Mouse (Mus musculus): ENCODE measurements around the gene Prkn.

DNA sequence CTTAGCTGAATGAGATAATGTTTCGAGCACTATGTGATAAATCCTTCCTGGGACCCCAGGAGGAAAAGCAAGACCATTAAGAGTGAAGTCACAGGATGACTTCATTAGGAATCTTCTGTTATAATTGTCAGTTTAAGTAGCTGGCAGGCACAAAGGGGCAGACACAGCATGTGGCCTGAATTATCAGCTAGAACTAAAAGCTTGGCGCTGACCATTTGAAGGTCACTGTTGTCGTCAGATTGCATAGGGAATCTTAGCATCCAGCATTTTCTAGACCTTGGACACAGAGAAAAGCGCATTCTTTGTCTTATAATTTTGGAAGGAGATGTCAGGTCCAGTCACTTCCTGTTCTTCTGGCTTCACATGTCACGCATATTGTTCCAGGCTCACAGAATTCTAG is 573.5 kb downstream of the Prkn start:
- TF ChIP-seq CTCF (IDR thresholded peaks at IDR 0.05; ENCODE audit: borderline replicate concordance, insufficient read depth, low read depth, low read length), result no peak
- TF ChIP-seq POLR2A (IDR thresholded peaks at IDR 0.05; ENCODE audit: borderline replicate concordance, insufficient read depth, low read length), result no peak

All from cerebellum, adult 2 months (tissue).